Mouse (Mus musculus) layer of hippocampus, adult 18-20 months (tissue): Measurements from ENCODE around the gene Mep1a. TPM values are rescaled to one million over a fixed set of nuclear protein-coding genes. Genes with fewer than 3 reads are reported as not detected.
"Not testable (repeated sequence)": the region's sequence is repeated elsewhere in the genome, so short reads cannot be mapped to it uniquely, and the experiment has no call there.

Source experiments
- DNase-seq, 2 experiments: peaks; one replicate each; pipeline ENCODE4 v3.0.0; 2022; ENCODE audit warnings: low spot score in 2 of 2
- long read RNA-seq: library from polyadenylated mRNA; stranded (forward); transcript quantifications from one replicate; pipeline ENCODE4 v2.0.0, GENCODE M21; 2021
- total RNA-seq, 2 experiments: library from RNA; stranded (reverse); gene quantifications; 2 replicates each; pipeline ENCODE4 v1.2.3; 2021

Mep1a gene
- total RNA-seq, result not detected
- long read RNA-seq, result 0 reads

GRCm38 (mm10) chr17:43502592-43502991 is at the start of gene Mep1a:
Gene Mep1a (minus strand): TSS chr17:43502812.
- no peak for DNase-seq

GRCm38 (mm10) chr17:43551122-43551630 is 48.6 kb upstream of the Mep1a start:
- no peak for DNase-seq

- no peak for DNase-seq
Measured at GRCm38 (mm10) chr17:43544040-43544439, 41.4 kb upstream of the Mep1a start.

GRCm38 (mm10) chr17:43543539-43543938 is 40.9 kb upstream of the Mep1a start, which contains the start of gene Ankrd66:
Gene Ankrd66 (minus strand): TSS chr17:43543639.
- DNase-seq, result no peak

GRCm38 (mm10) chr17:43538767-43539166 is 36.2 kb upstream of the Mep1a start:
- DNase-seq, result no peak

GRCm38 (mm10) chr17:43536841-43537240 is 34.2 kb upstream of the Mep1a start:
- DNase-seq, result not testable (repeated sequence)

- DNase-seq, result peak in 1 of 2 experiments; percentile 12
Measured at GRCm38 (mm10) chr17:43534362-43535222, 32.0 kb upstream of the Mep1a start.

- no peak for DNase-seq
Measured at GRCm38 (mm10) chr17:43531192-43531591, 28.6 kb upstream of the Mep1a start.

GRCm38 (mm10) chr17:43530507-43530906 is 27.9 kb upstream of the Mep1a start:
- no peak for DNase-seq

GRCm38 (mm10) chr17:43520166-43520565 is 17.6 kb upstream of the Mep1a start:
- no peak for DNase-seq

GRCm38 (mm10) chr17:43518644-43519409 is 16.2 kb upstream of the Mep1a start:
- peak; percentile 43 to 66 for DNase-seq

GRCm38 (mm10) chr17:43510782-43511181 is 8.2 kb upstream of the Mep1a start:
- no peak for DNase-seq

GRCm38 (mm10) chr17:43504594-43504934 is 2.0 kb upstream of the Mep1a start:
- DNase-seq, result no peak

GRCm38 (mm10) chr17:43503861-43504593 is 1.4 kb upstream of the Mep1a start:
- no peak for DNase-seq

GRCm38 (mm10) chr17:43501631-43502030 is 981 bp downstream of the Mep1a start:
- DNase-seq, result no peak

GRCm38 (mm10) chr17:43501223-43501622 is 1.4 kb downstream of the Mep1a start:
- no peak for DNase-seq

- no peak for DNase-seq
Measured at GRCm38 (mm10) chr17:43500513-43500912, 2.1 kb downstream of the Mep1a start.

GRCm38 (mm10) chr17:43497521-43497920 is 5.1 kb downstream of the Mep1a start:
- DNase-seq, result no peak

- no peak for DNase-seq
Measured at GRCm38 (mm10) chr17:43495502-43495901, 7.1 kb downstream of the Mep1a start.

- not testable (repeated sequence) for DNase-seq
Measured at GRCm38 (mm10) chr17:43490371-43490770, 12.2 kb downstream of the Mep1a start.

- no peak for DNase-seq
Measured at GRCm38 (mm10) chr17:43488439-43489151, 14.0 kb downstream of the Mep1a start.
